Mouse (Mus musculus) liver, embryonic 11.5 days (tissue): ENCODE measurements around the gene Ube2d3. TPM values are rescaled to one million over a fixed set of nuclear protein-coding genes. Genes with fewer than 3 reads are reported as not detected.

ENCODE experiments used
- ATAC-seq: fragments of 200-750 bp; cut with Nextera tagmentation; replicated peaks from 2 replicates; pipeline ENCODE4 v1.8.0; 2017; ENCODE audit warnings: moderate number of reproducible peaks, mild to moderate bottlenecking, moderate TSS enrichment, moderate library complexity; ENCODE audit not compliant: low FRiP score
- DNase-seq: peaks from one replicate; pipeline ENCODE4 v3.0.0-alpha.2; 2017; ENCODE audit warnings: low spot score
- H3K27ac ChIP-seq: fragments of 300-500 bp; sonication (generic); 2 replicates; pipeline ENCODE4 v1.5.1; 2014; ENCODE audit warnings: mild to moderate bottlenecking, low read depth, low read length, control low read depth
- H3K27me3 ChIP-seq: fragments of 300-500 bp; sonication (generic); replicated peaks from 2 replicates; pipeline ENCODE4 v1.6.1; 2014; ENCODE audit warnings: low read length, mixed read lengths; ENCODE audit not compliant: control insufficient read depth, insufficient read depth
- H3K36me3 ChIP-seq: fragments of 300-500 bp; sonication (generic); 2 replicates; pipeline ENCODE4 v1.6.1; 2014; ENCODE audit warnings: mild to moderate bottlenecking, low read length, moderate library complexity, mixed read lengths; ENCODE audit not compliant: control insufficient read depth, insufficient read depth
- H3K4me1 ChIP-seq: fragments of 300-500 bp; sonication (generic); replicated peaks from 2 replicates; pipeline ENCODE4 v1.6.1; 2014; ENCODE audit warnings: low read length, mixed read lengths; ENCODE audit not compliant: control insufficient read depth, insufficient read depth
- H3K4me2 ChIP-seq: fragments of 300-500 bp; sonication (generic); 2 replicates; pipeline ENCODE4 v1.6.1; 2014; ENCODE audit warnings: mild to moderate bottlenecking, control low read depth, moderate library complexity
- H3K4me3 ChIP-seq: fragments of 300-500 bp; sonication (generic); 2 replicates; pipeline ENCODE4 v1.5.1; 2014; ENCODE audit warnings: low read depth, low read length, control low read depth
- H3K9ac ChIP-seq: fragments of 300-500 bp; sonication (generic); 2 replicates; pipeline ENCODE4 v1.6.1; 2014; ENCODE audit warnings: low read depth, low read length, control low read depth
- H3K9me3 ChIP-seq: fragments of 300-500 bp; sonication (generic); 2 replicates; pipeline ENCODE4 v1.6.1; 2016; ENCODE audit warnings: low read length, inconsistent platforms, mixed read lengths; ENCODE audit not compliant: control insufficient read depth
- WGBS: fragments of 180-500 bp; shearing (Covaris S2); extraction: QIAGEN DNeasy Blood & Tissue Kit; methylation state at CpG from one replicate; pipeline ENCODE4 v1.1.7; 2014; 5-methylcytosine and 5-hydroxymethylcytosine counted together
- polyA plus RNA-seq: library from polyadenylated mRNA; unstranded; fragments of >200 nt; fragmentation: Nextera tagmentation; extraction: Ambion mirVana; gene quantifications from 2 replicates; pipeline ENCODE4 v1.2.1, GENCODE M21; 2014

Ube2d3 gene
- polyA plus RNA-seq, result 502 and 537 TPM in 2 replicates

DNA sequence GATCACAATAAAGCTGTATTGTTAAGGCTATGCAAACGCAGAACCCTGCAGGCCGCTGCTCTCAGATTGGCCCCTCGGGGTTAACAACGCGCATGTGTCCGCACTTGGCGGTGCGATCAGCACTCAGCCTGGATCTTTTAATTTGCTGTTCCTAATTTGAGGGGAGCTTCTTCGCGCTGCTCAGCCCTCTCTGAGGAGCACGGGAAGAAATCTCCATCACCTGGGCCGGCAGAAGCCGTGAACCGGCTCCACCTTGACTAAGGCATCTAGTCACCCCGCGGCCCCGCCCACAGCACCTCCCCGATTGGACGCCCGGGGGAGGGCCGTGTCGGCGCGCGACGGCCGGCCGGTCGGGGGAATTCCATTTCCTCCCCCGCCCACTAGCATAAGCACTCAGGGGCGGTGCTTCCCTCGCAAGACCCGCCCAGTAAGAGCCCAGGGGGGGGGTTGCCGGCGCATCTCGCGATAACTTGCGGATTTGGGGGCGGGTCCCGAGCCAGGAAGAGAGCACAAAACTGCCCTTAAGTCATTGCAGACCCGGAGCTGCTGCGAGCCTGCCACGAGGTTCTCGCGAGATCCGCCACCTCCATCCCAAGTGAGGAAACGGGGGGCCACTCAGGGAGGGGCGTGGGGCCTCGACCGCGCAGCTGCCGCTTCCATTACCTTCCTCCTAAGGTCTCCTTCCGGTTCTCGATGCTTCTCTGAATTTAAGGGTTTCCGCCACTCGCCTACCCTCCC, at the start of gene Ube2d3:
TSS of gene Ube2d3 (plus strand) at position 392 of the 738 bp plus-strand sequence.
- peak within 1 kb of the TSS; percentile 93 for H3K9ac ChIP-seq
- no peaks in the 10 kb centered on the region for H3K27me3 ChIP-seq
- H3K9me3 ChIP-seq, result no peaks in the 10 kb centered on the region
- peak; percentile 99 for DNase-seq
- H3K4me3 ChIP-seq, result peak within 1 kb of the TSS; percentile 79
- H3K27ac ChIP-seq, result peak within 1 kb of the TSS; percentile 99
- peak; percentile 89 for ATAC-seq
- peaks cover 1% of the 10 kb centered on the region; the same call in 1 of the 2 replicates for H3K36me3 ChIP-seq
- peak within 1 kb of the TSS; percentile 65 for H3K4me2 ChIP-seq
- WGBS, result under 1% methylated on average over 56 of the region's 56 CpGs
- peaks cover 8% of the 10 kb centered on the region; the same call in 1 of the 2 replicates for H3K4me1 ChIP-seq

DNA sequence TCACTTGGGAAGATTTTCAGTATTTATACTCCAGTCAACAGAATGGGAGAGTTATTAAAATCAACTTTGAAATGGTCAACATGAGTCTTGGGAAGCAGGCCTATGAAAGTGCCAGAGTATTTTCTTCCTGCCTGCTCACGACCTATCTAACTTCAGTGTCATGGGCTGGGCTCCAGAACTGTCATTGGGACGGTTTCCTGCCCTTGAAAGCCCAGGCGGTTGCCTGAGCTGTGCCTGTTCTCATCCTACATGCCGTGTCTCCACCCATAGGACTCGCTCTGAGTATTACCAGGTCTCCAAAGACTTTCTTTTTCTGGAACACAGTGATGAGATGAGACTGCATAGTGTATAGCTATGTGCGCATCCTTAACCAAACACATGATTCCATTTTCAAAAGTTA, 44.8 kb upstream of the Ube2d3 start:
- H3K27ac ChIP-seq, result no peak overlapping the region
- ATAC-seq, result no peak
- DNase-seq, result no peak
- WGBS, result 57% methylated on average over 6 of the region's 6 CpGs
- no peak overlapping the region for H3K9ac ChIP-seq
- no peaks in the 10 kb centered on the region for H3K27me3 ChIP-seq
- no peaks in the 10 kb centered on the region for H3K36me3 ChIP-seq
- no peak overlapping the region for H3K4me2 ChIP-seq
- H3K4me1 ChIP-seq, result peaks cover 2% of the 10 kb centered on the region; the same call in 1 of the 2 replicates
- H3K9me3 ChIP-seq, result no peaks in the 10 kb centered on the region
- H3K4me3 ChIP-seq, result no peak overlapping the region

DNA sequence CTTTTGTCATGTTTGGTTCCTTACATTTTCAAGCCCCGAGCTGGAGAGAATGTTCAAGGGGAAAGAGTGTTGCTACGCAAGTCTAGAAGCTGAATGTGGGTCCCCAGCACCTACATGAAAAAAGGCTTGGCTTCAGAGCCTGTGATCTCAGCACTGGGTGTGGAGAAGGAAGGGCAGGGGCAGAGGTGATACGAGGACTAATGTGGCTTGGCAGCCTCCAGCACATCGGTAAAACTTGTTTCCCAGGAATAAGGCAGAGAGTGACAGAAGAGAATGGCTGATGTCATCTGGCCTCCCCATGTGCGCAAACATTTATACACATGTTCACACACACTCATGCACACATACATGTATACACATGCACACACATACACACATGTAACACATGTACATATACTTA, 42.9 kb upstream of the Ube2d3 start:
- Histone ChIP-seq H3K27ac (no peak overlapping the region), H3K27me3 (no peaks in the 10 kb centered on the region), H3K4me3 (no peak overlapping the region), H3K9ac (no peak overlapping the region), H3K9me3 (no peaks in the 10 kb centered on the region), H3K4me2 (no peak overlapping the region), H3K36me3 (no peaks in the 10 kb centered on the region), H3K4me1 (peaks cover 2% of the 10 kb centered on the region; the same call in 1 of the 2 replicates)
- WGBS, result 83% methylated on average over 5 of the region's 5 CpGs
- no peak for ATAC-seq
- no peak for DNase-seq

DNA sequence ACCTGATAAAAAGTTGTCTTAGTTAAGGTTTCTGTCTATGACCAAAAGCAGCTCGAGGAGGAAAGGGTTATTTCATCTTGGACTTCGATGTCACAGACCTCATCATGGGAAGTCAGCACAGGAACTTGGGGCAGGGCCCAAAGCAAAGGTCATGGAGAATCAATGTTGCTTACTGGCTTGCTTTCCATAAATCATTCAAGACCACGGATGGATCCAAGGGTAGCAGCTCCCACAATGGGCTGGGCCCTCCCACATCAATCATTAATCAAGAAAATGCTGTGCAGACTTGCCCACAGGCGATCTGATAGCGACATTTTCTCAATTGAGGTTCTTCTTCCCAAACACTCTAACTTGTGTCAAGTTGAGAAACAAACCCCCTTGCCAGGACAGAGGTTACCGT, 41.9 kb upstream of the Ube2d3 start:
- no peaks in the 10 kb centered on the region for H3K27me3 ChIP-seq
- no peak overlapping the region for H3K9ac ChIP-seq
- H3K4me1 ChIP-seq, result peaks cover 2% of the 10 kb centered on the region; the same call in 1 of the 2 replicates
- H3K4me3 ChIP-seq, result no peak overlapping the region
- DNase-seq (no peak), ATAC-seq (no peak; the same call in 1 of the 2 replicates)
- no peaks in the 10 kb centered on the region for H3K9me3 ChIP-seq
- 55% methylated on average over 6 of the region's 6 CpGs for WGBS
- H3K4me2 ChIP-seq, result no peak overlapping the region
- no peak overlapping the region for H3K27ac ChIP-seq
- no peaks in the 10 kb centered on the region for H3K36me3 ChIP-seq

- Histone ChIP-seq H3K9me3 (no peaks in the 10 kb centered on the region), H3K9ac (no peak overlapping the region), H3K4me1 (peaks cover 2% of the 10 kb centered on the region; the same call in 1 of the 2 replicates), H3K4me3 (no peak overlapping the region), H3K27ac (no peak overlapping the region), H3K27me3 (no peaks in the 10 kb centered on the region), H3K36me3 (no peaks in the 10 kb centered on the region), H3K4me2 (no peak overlapping the region)
- DNase-seq, result no peak
- no peak for ATAC-seq
These were observed 40.8 kb upstream of the Ube2d3 start for GRCm38 (mm10) chr3:135397112-135397511.

- Histone ChIP-seq H3K9ac (no peak overlapping the region), H3K4me2 (0 out of 2 replicates have a peak overlapping the region, but pooled peaks have one; percentile 17), H3K4me1 (0 out of 2 replicates have a peak, but pooled peaks cover 2% of the 10 kb centered on the region), H3K4me3 (no peak overlapping the region), H3K9me3 (no peaks in the 10 kb centered on the region), H3K27ac (no peak overlapping the region), H3K36me3 (peaks cover 8% of the 10 kb centered on the region), H3K27me3 (no peaks in the 10 kb centered on the region)
- peak; percentile 64 for ATAC-seq
- WGBS, result 6% methylated on average over 10 of the region's 10 CpGs
- peak; percentile 78 for DNase-seq
These were observed 35.7 kb upstream of the Ube2d3 start for GRCm38 (mm10) chr3:135402201-135402658.

DNA sequence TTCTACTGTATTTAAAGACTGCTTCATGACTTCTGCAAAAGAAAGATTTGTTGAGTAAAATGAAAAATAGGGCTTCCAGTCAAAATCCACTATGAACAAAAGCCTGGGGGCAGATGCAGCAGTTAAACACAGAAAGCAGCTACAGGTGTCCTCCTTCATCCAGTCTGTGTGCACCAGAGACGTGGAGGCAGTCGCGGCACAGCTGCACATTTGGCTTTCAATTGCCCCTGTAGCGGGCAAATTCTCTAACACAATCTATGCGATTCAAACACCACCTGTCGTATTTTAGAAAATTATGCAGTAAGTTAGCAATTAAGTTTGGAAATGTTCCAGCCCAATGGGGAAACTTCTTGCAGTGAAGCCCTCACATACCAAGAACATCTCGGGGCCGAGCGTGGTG, 34.7 kb upstream of the Ube2d3 start:
- Histone ChIP-seq H3K9me3 (no peaks in the 10 kb centered on the region), H3K36me3 (peaks cover 9% of the 10 kb centered on the region), H3K27ac (no peak overlapping the region), H3K4me3 (no peak overlapping the region), H3K4me2 (no peak overlapping the region), H3K4me1 (no peaks in the 10 kb centered on the region), H3K27me3 (no peaks in the 10 kb centered on the region), H3K9ac (no peak overlapping the region)
- WGBS, result 84% methylated on average over 9 of the region's 9 CpGs
- DNase-seq (no peak), ATAC-seq (no peak)

DNA sequence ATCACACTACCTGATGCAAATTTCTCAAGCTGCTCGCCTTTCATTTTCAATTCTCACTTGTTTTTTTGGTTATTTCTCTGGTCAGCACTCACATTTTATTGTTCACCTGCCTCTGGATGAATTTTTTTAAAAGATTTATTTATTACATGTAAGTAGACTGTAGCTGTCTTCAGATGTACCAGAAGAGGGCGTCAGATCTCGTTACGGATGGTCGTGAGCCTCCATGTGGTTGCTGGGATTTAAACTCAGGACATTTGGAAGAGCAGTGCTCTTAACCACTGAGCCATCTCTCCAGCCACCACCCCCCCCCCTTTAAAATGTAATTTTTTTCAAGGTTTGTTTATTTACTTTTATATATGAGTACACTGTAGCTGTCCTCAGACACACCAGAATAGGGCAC, 34.1 kb upstream of the Ube2d3 start:
- WGBS, result 76% methylated on average over 5 of the region's 5 CpGs
- no peak for DNase-seq

DNA sequence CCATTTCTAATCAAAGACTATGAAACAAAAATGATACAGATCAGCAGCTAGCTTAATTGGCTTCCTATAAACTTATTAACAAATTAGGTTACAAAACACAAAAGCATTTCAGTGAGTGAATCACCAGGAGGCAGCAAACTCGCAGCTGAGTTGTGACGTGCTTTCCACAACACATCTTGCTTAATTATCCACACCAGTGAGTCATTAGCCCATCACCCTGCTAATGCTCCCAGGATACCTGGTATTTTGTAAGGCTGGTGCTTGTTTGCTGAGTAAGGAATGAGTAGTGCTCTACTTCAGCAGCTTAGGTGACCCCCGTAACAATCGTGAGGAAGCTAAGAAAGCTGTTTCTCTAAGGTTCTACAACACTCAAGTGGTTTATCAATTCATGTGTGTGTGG, 33.4 kb upstream of the Ube2d3 start:
- WGBS, result 87% methylated on average over 4 of the region's 4 CpGs
- no peak for DNase-seq
- ATAC-seq, result no peak
- Histone ChIP-seq H3K4me1 (no peaks in the 10 kb centered on the region), H3K27ac (no peak overlapping the region), H3K9ac (no peak overlapping the region), H3K27me3 (no peaks in the 10 kb centered on the region), H3K9me3 (no peaks in the 10 kb centered on the region), H3K4me2 (no peak overlapping the region), H3K36me3 (peaks cover 13% of the 10 kb centered on the region), H3K4me3 (no peak overlapping the region)

More for the DNA sequence above, 34.1 kb upstream of the Ube2d3 start:
- no peak overlapping the region for H3K4me3 ChIP-seq
- no peak overlapping the region for H3K4me2 ChIP-seq
- H3K9me3 ChIP-seq, result no peaks in the 10 kb centered on the region
- ATAC-seq, result no peak
- no peak overlapping the region for H3K9ac ChIP-seq
- peaks cover 9% of the 10 kb centered on the region for H3K36me3 ChIP-seq
- H3K27me3 ChIP-seq, result no peaks in the 10 kb centered on the region
- no peak overlapping the region for H3K27ac ChIP-seq
- no peaks in the 10 kb centered on the region for H3K4me1 ChIP-seq
